Mouse (Mus musculus) urinary bladder, postnatal 36 days (tissue): ENCODE measurements around the gene Pfkfb3.

Experiments
- DNase-seq, 2 experiments: peaks; one replicate each; pipeline ENCODE4 v3.0.0; 2022; ENCODE audit warnings: low spot score in 2 of 2, mixed read lengths in 1 of 2

The Pfkfb3 gene

DNA sequence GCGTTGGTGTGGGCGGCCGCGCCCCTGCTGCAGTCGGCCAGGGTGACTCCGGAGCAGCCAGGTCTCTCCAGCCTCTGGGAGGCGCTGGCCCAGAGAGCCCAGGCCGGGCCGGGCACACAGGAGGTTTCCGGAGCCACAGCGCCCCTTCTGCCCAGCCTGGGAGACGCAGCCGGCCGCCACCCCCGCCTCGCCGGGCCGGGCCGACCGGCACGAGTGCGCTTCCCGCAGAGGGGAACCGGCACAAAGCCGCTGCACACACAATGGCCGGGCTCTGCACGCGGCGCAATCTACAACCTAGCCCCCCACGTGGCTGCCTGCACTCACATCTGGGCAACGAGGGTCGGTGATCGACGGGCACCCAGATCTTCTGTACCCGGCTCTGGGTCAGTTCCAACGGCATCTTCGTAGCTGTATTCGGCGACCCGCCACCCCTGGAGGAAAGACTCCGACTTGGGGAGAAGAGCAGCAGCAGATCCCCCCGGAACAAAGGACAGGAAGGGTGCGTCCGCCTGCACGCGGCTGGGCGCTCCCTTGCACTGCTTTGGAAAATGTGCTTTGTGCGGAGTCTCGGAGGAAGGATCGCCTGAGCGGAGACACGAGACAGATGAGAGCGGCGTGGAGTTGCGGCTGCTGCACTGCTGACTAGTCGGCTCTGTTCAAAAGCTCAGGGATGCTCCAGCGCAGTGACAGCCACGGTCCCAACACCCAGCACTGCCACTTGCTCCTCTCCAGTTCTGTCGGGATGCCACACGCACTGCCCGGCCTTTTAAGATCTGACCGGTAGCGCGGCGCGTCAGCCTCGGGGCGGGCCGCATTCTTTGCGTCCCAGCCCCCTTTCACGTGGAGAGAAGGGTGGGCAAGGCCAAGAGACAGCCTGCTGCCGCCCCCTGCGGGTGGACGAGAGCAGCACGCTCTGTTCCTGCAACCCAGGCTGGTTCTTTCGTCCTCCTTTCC lies 52.3 kb downstream of the Pfkfb3 start:
- DNase-seq: peak; percentile 84 to 91

DNA sequence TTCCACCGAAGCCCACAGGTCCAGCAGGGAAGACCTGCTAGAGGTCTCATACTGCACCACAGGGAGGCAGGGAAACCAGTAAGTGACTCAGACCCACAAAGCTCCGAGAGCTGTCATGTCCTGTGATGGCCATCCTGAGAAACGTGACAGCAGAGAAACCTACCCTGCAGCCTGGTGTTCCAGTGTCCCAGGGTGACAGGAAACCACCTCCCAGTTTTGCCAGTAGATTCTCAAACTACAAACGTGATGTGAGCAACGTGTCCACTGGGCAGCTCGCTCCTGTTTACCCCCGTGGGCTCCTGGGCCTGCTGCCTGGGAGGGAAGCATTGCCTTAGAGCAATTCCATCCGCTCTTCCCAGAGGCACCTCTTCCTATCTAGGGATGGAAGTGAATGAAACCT lies 53.2 kb downstream of the Pfkfb3 start:
- no peak for DNase-seq

DNA sequence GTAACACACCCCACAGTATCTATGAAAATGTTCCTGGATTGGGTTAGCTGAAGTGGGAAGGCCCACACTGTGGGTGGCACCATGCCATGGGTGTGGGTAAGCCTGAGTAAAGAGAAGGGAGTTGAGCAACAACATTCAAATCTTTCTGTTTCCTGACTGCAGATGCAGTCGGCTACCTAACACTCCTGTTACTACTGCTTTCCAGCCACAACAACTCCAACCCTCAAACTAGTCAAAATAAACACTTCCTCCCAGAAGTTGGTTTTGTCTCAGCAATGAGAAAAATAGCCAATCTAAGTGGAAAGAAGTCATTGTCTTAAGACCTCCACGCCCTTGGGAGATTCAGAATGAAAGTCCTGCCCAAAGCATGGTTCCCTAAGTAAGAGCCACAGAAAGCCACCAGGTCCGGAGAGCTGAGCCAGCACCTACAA lies 57.3 kb downstream of the Pfkfb3 start:
- peak in 1 of 2 experiments; percentile 36 for DNase-seq

DNA sequence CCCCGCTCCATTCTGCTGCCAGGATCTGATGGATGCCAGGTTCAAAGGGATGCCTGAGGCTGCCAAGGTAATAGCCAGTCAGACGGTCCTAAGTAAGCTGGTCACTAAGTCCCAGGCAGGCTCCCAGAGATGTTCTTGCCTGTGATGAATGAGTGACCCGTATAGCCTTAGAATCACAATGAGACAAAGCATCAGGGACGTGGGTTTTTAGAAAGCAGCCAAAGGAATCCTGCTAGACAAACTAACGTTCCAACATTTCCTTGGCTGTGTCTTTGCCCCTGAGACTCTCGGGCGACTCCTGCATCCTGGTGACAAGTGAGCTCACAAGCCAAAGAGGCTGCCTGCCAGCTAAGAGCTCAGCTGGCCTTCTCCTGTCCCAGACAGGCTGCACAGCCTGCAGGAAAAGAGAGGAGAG lies 59.0 kb downstream of the Pfkfb3 start:
- DNase-seq: peak in 1 of 2 experiments; percentile 36

DNA sequence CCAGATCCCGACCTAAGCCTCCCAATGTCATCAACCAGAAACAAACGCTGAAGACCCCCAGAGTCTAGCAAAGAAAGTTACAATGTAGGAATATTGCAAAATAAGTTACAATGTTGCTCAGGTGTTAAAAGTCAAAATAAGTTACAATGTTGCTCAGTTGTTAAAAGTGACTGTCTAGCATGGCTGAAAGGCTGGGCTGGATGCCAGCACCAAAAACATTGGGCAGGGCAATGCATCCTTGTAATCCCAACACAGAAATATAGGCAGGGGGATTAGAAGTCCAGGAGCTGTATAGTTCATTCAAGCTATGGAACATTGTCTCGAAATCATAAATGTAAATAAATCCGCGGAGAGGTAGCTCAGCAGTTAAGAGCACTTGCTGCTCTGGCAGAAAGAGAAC lies 61.0 kb downstream of the Pfkfb3 start:
- no peak for DNase-seq

DNA sequence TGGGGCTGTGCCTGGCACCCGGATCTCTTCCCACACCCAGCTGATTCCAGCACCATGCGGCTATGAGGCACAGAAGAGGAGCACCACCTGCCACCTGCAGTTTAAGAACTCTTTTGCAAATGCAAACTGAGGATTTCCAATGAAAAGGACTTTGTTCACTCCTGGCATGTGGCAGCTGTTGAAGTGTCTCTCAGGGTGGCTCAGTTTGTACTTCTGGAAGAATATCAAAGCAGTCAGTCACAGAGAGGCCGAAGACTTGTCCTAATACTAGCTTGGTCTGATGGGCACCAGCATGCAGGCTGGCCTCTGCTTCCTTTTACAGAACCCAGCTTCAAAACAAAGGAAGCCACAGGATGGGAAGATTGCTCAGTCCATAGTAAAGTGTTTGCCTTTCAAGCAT lies 62.4 kb downstream of the Pfkfb3 start:
- no peak for DNase-seq

DNA sequence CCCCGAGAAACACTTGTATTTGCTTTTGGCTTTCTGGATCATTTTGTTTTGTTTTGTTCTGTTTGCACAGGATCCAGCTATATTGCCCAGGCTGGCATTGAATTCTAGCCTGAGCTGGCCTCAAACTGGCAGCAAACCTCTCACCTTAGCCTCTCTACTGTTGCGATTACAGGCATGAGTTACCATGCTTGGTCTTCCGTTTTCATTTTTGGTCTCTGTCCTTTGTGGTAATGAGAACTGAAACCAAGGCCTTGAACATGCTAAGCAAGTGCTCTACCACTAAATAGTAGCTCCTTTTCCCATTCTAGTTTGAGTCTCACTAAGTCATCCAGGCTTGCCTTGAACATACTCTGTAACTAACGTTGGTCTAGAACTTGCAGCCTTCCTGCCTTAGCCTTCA lies 63.3 kb downstream of the Pfkfb3 start:
- no peak for DNase-seq

DNA sequence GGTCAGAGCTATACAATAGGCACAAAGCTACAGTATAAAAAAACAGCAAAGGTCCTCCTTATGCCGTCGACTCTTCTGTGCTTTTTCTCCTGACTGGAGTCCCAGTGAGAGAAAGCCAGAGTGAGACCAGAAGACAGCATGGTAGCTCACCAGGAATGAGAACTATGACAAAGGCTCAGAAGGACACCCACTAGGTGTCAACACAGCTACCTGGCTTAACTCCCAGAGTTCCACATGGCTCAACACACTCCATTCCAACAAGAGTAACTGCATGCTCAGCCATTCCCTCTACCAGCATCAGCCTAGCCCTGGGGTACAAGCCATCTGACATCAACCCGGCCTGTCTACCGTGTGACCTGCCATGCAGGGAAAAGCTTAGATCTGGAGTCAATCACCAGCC lies 70.7 kb downstream of the Pfkfb3 start:
- DNase-seq: no peak

DNA sequence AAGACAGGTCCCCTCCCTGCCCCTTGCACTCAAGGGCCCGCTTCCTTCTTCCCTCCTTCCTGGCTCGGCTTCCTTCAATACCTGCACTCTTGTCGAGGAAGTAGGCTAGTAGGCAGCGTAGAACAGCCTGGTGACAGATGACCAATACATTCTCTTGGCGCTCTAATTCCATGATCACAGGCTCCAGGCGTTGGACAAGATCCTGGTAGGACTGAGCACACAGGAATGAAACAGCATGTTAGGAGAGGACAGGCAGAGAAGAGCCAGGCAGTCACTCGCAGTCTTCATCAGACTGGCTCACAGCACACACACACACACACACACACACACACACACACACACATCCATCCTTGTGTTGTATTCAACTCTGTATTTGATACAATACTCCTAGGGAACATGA lies 71.5 kb downstream of the Pfkfb3 start:
- DNase-seq: no peak

DNA sequence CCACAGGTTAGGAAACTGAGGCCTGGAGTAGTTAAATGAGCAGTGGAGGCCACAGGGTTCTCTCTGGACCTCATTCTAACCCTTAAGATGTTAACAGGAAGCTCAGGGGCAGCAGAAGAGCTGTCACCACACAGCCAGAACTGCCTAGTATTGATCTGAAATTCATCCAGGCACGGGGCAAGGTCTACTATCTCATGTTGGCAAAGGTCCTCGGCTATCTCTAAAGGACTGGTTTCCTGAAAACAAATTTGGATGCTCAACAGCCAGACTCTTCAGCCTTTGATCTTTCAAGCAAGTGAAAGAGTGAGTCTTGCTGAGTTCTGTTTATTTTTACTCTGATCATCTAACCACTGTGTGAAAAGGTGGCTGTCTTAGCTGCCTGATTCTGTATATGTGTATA lies 74.9 kb downstream of the Pfkfb3 start:
- DNase-seq: no peak

DNA sequence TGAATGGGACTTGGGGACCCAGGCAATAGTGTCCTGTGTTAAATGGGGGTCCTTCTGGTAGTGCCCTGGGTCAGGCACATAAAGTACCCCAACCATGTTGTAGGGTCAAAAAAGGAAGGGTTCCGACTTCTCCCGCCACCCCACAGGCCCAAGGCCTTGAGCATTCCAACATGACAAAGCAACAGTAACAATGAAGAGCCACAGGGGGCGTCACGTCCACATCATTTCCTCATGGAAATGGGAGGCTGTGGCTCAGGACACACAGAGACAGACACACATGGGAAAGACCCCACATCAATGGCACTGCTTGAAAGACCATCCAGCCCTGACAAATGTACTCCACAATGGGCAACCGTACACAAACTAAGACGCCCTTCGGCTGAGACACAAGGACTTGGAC lies 78.6 kb downstream of the Pfkfb3 start:
- no peak for DNase-seq

DNA sequence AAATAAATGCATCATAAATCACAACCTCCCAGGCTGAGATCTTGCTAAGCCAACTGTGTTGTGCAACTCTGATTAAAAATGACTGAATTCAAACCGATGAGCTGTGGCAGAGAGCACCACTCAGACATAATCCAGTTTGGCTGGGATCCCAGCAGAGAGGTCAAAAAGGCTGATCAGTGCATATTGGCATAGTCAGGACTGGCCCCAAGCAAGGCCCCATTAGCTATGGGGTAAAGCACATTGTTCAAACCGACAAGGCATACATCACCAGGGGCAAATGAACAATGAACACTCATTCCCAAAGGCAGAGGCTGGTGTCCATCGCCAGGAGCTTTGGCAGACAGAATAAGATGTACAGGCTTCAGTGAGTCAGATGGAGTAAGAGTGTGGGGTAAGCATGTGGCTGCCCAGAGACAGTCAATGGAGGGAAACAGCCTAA lies 89.2 kb downstream of the Pfkfb3 start:
- peak in 1 of 2 experiments; percentile 33 for DNase-seq

DNA sequence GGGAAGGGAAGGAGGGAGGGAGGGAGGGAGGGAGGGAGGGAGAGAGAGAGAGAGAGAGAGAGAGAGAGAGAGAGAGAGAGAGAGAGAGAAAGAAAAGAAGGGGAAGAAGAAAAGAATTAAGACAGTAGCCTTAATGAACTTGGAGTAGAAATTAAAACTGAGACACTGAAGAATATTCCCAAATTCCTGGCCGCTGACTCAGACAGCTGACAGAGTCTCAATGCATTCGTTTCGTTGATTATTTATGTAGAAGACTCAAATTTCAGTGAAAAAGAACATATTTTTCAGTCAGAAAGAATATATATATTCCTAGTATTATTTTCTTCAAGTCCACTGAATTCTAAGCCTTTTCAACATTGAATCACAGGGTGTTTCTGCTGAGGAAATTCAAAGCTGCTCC lies 92.9 kb downstream of the Pfkfb3 start:
- DNase-seq: no peak

DNA sequence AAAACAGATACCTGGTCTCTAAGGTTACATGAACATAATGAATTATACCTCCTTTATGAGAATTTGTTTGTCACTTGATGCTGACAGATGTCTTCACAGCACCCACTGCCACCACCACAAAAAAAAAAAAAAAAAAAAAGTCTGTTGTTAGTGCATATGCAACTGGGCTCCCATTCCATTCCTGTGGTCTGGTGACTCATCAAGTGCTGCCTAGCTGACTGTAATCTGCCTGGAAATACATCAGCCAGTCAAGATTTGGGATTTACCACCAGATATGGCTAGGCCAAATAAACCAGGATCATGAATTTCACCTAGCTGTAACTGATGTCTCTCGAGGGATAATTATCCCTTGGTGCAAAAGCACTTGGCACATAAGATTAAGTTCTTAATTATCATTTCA lies 95.4 kb downstream of the Pfkfb3 start:
- no peak for DNase-seq

DNA sequence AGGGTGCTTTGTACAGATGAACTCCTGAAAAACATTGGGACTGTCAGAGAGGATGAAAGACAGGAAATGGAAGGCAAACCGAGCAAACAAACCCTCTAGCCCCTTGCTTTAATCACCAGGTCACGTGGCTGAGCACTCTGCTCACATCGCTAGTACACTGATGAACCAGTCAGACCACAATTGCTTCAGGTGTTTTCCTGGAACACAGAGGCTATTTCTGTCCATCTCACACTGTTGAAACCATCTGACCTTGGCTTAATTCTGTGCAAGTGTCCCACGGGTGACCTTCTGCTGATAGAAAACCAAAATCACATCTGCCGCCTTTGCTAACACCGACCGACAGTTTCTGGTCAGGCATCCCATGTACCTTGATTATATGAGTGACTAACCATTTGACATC lies 96.0 kb downstream of the Pfkfb3 start:
- DNase-seq: no peak

DNA sequence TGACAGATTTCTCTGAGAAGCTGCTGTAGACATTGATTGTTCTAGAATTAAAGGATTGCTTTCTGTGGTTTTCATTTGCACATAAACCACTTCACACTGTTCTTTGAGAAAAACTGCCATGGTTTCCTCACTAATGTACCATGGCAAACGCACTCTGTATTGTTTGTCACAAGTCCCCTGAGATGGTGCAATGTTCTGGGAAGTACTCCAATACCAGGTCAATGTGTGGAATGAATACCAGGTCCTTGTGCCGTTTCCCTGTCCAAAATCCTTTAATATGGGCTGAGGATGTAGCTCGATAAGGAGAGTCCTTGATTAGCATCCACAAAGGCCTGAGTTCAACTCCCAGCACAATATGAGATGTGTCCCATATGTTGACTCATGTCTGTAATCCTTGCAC lies 105.2 kb downstream of the Pfkfb3 start:
- DNase-seq: no peak

DNA sequence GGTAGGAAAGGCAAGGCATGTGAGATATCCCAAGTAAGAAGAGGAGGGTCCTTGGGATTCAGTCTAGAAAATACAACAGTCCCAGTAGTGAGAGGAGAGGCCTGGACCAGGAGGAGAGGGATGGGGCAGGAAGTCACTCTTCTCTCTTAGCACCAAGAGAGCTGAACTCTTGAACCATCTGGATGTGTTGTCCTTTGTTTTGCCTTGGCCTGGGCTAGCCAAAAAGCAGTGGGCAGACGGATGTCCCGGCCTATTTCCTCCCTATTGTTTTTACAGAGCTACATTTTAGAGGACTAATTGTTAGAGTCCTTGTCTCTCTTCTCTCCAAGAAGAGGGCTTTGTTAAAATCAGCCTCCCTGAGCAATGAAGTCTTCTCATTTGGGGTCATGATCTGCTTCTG lies 106.0 kb downstream of the Pfkfb3 start:
- no peak for DNase-seq

DNA sequence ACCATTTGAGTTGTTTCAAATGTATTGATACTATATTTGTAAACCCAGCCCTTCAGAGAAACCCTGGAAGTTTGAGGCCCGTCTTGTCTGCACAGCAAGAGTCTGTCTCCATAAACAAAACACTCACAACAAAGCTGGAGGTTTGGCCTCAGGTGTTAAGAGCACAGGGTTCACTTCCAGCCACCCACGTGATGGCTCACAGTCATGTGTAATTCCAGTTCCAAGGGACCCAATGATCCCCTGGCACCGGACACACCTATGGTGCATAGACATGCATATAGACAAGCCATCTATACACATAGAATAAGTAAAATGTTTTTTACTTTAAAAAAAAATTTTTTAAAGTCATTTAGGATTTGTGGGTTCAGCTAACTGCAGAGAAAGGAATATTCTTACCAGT lies 108.2 kb downstream of the Pfkfb3 start:
- no peak for DNase-seq

DNA sequence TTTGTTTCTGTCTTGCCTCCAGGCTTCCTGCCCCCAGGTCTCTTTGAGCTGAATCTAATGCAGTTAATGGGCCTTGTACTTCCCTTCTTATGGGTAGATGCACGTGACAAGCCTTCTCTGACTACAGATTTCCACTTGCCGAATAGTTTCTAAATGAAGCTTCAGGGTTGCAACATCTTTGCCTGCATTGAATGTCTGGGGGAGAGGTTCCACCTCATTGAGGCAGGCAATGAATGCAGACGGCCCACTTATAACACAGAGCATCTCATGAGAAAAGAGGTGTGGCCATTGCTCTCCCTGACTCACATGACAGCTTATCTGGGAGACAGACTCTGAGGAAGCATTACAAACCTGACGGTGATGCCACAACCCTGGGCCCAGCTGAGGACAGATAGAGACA lies 112.0 kb downstream of the Pfkfb3 start:
- DNase-seq: no peak

DNA sequence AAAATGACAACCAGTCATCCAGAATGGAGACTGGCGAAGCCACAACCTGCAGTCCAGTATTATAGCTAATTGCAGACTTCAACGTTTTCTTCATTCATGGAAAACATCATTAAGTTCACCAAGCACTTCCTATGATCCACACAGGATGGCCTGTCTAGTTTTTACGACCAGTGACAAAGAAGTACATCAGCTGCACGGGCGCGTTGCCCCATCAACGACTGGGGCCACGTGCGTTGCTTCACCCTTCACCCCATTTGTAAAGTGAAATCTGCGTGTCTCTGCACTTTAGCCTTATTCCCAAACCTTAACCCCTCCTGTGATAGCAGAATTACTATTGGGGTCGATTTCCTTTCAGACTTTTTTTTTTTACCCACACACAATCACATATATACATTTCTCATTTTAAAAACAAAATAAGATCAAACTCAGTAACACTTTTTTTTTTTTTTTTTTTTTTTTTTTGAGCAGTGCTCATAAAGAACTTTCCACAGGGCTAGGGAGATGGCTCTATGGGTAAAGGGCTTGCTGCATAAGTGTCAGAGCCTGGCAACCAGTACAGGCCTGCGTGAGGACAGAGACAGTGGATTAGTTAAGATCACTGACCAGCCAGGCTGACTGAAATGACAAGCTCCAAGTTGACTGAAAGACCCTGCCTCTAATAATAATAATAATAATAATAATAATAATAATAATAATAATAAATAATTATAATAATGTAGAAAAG lies 115.5 kb downstream of the Pfkfb3 start:
- DNase-seq: no peak

DNA sequence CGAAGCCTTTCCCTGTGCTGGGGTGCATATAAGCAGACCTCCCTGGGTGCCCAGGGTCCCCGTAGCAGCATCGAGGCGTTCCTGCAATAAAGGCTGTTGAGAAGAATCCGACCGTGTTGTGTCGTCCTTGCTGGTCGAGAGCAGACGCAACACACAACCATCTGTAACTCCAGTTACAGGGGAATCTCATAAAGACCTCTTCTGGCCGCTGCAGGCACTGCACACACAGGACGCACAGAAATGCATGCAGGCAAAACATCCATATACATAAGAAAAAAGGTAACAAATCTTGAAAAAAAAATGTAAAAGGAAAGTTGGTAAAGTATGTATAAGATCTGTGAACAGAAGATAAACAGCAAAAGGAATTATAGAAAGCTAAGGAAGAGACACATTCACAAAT lies 117.5 kb downstream of the Pfkfb3 start:
- no peak for DNase-seq

DNA sequence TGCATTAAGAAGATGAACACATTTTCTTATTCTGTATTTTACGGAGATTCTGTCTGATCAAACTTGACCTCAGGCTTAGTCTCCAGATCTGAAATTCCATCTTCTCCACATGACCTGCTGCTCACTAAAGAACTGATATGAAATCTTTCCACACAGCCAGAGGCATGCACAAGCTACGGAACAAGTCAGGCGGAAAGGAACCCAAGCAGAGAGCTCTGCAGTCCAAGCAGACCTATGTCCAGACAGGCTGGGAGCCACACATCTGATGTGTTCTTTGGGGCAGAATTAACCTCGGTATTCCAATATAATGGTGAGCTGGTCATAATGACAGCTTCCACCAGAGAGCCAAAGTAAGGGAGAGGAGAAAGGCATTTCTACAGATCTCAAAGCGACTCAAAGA lies 120.5 kb downstream of the Pfkfb3 start:
- DNase-seq: no peak

DNA sequence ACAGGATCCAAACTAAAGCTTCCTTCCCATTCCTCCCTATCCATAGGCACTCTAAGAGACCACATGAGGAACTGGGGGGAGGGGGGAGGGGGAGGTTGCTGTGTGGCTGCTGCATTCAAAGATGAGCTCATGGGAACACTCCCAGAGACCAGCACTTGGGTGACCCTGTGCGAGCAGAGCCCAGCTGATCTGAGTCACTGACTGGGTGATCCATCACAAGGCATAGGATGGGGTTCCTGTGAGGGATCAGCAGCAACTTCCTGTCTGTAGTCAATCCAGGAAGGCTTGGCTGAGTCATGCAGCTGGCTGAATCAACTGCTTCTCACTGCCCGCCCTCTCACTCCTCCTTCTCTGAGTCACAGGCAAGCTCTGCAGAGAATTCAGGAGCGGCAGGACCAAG lies 124.3 kb downstream of the Pfkfb3 start:
- DNase-seq: peak; percentile 72 to 86
